Comparison of ENCODE assay signal across 8 mouse cellular contexts in the genomic region with DNA sequence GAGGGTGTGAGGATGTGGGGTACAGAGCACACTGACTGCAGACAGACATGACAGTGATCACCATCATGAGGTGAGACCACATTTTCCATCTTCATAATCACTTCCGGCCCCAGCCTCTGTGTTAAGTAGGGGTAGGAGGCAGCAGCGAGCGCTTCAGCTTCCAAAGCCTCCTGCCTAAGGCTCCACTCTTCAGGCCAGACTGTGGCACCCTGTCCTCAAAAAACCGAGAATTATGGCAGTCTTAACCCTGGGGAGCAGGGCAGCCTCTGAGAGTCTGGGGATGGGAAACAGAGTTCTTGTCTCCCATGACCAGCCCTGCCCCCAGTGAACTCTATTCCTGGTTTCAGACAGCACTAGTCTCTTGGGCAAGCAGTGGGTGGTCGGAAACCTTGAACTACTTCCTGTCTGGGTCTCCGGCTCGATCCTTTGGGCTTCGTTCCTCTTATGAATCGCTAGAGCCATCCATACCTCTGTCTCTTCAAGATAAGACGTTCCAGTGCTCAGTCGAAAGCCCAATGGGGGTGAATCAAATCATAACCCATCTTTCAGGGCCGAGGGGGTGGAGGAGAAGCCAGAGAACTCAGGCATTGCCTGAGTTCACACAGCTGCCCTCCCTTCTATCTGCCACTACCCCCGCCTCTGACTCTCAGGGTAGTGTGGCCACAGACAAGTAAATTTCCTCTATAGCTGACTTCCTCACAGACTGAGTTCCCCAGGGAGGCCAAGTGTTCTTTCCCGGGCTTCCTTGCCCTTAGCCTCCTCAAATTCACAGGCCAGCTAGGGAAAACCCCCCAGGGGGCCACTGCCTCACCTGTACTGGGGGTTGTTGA. TPM values are rescaled to one million over a fixed set of nuclear protein-coding genes. Genes with fewer than 3 reads are reported as not detected.
DNase-seq lines count a peak whose midpoint lies in the region; ATAC-seq and TF ChIP-seq lines count a peak whose summit lies in the region.

No protein-coding gene starts in this region.

- peak overlapping the region; percentile 41 for H3K9ac ChIP-seq in midbrain, embryonic 11.5 days (ENCODE audit: low read length)

- peak overlapping the region; percentile 97 for H3K27ac ChIP-seq in cortical plate, adult 2 months (ENCODE audit: insufficient read depth, low read length)
- H3K27ac ChIP-seq in midbrain, embryonic 11.5 days (ENCODE audit: low read depth, low read length), result peak overlapping the region; percentile 73

- intact Hi-C loops in heart, postnatal 25 days (cut with DNase I), result loop anchor here (5.0 kb wide), 2 partner anchors 107 to 122 kb away; partner anchors contain the start of gene Eif2b3
- intact Hi-C loops in heart, postnatal 10 days (cut with DNase I), result loop anchor here (10.0 kb wide), 1 partner anchor 420 kb away; the partner anchor contains the start of genes Ccdc163 and Mmachc

- WGBS in midbrain, embryonic 11.5 days, result 74% methylated on average over 14 of the region's 14 CpGs

- H3K36me3 ChIP-seq in midbrain, embryonic 11.5 days (ENCODE audit: control insufficient read depth, insufficient read depth, low read length), result no peaks in the 10 kb centered on the region; the same call in 1 of the 2 replicates

- peak; percentile 98 for DNase-seq in heart, adult 11 months
- no peak for DNase-seq in heart, postnatal 25 days (ENCODE audit: low spot score)
- peak; percentile 66 to 74 for DNase-seq in heart, postnatal 10 days
- peak; percentile 43 to 65 for DNase-seq in kidney, postnatal 4 days
- peak; percentile 81 for DNase-seq in midbrain, embryonic 11.5 days (ENCODE audit: low spot score, missing footprints)
- DNase-seq in telencephalon, adult 2 months (ENCODE audit: low read depth, low spot score), result peak; percentile 28
- no peak for DNase-seq in urinary bladder, postnatal 14 days (ENCODE audit: low spot score)

- H3K27me3 ChIP-seq in midbrain, embryonic 11.5 days (ENCODE audit: control insufficient read depth, insufficient read depth, low read length), result no peaks in the 10 kb centered on the region

- no peak overlapping the region for H3K4me3 ChIP-seq in cortical plate, adult 2 months (ENCODE audit: insufficient read depth, low read length)
- H3K4me3 ChIP-seq in midbrain, embryonic 11.5 days (ENCODE audit: low read depth, low read length), result no peak overlapping the region

- no peak for TF ChIP-seq POLR2A in cortical plate, adult 2 months (IDR thresholded peaks at IDR 0.05; ENCODE audit: extremely low read depth, insufficient read depth, low read length)

- peaks cover 7% of the 10 kb centered on the region; the same call in 1 of the 2 replicates for H3K4me1 ChIP-seq in cortical plate, adult 2 months (ENCODE audit: control insufficient read depth, insufficient read depth, low read length)
- H3K4me1 ChIP-seq in midbrain, embryonic 11.5 days (ENCODE audit: control insufficient read depth, insufficient read depth, low read length), result peaks cover 20% of the 10 kb centered on the region

- no peak for TF ChIP-seq CTCF in cortical plate, adult 2 months (IDR thresholded peaks at IDR 0.05; ENCODE audit: extremely low read depth, insufficient read depth, low read length)

- no peaks in the 10 kb centered on the region for H3K9me3 ChIP-seq in midbrain, embryonic 11.5 days (ENCODE audit: control insufficient read depth, low read length)

- H3K4me2 ChIP-seq in midbrain, embryonic 11.5 days, result peak overlapping the region; percentile 6; the same call in 1 of the 2 replicates

- ATAC-seq in midbrain, embryonic 11.5 days (ENCODE audit: low FRiP score), result no peak

RNA-seq across cellular contexts. Expression of gene Btbd19, which starts 0.8 kb away (rescaled TPM):
- total RNA-seq in heart, postnatal 25 days (2021), result 1 to 10 TPM; 2.0 to 3.3 TPM
- polyA plus RNA-seq in cortical plate, adult 2 months (2012; rRNA removed), result 14.6 and 14.9 TPM in 2 replicates
- total RNA-seq in heart, postnatal 10 days (2021), result 1 to 10 TPM; 5.1 to 6.4 TPM
- polyA plus RNA-seq in midbrain, embryonic 11.5 days (2014; fragmentation: Nextera tagmentation; extraction: Ambion mirVana), result 2.7 and 3.8 TPM in 2 replicates

RNA-seq across cellular contexts. Expression of gene Tctex1d4, which starts 1.9 kb away (rescaled TPM):
- not detected for total RNA-seq in heart, postnatal 25 days (2021)
- 0.68 and 1.8 TPM in 2 replicates for polyA plus RNA-seq in cortical plate, adult 2 months (2012; rRNA removed)
- under 1 TPM in 1 of 2 experiments, not detected in 1; 0.31 TPM for total RNA-seq in heart, postnatal 10 days (2021)
- not detected in 2 replicates for polyA plus RNA-seq in midbrain, embryonic 11.5 days (2014; fragmentation: Nextera tagmentation; extraction: Ambion mirVana)

RNA-seq across cellular contexts. Expression of gene Plk3, which starts 9.0 kb away (rescaled TPM):
- total RNA-seq in heart, postnatal 25 days (2021), result 1 to 10 TPM; 1.5 to 2.1 TPM
- 16.0 and 19.5 TPM in 2 replicates for polyA plus RNA-seq in cortical plate, adult 2 months (2012; rRNA removed)
- 1 to 10 TPM; 3.7 to 4.3 TPM for total RNA-seq in heart, postnatal 10 days (2021)
- polyA plus RNA-seq in midbrain, embryonic 11.5 days (2014; fragmentation: Nextera tagmentation; extraction: Ambion mirVana), result 28.0 and 32.8 TPM in 2 replicates

RNA-seq across cellular contexts. Expression of gene Ptch2, which starts 28.9 kb away (rescaled TPM):
- total RNA-seq in heart, postnatal 25 days (2021), result 1 to 10 TPM; 1.1 to 1.5 TPM
- polyA plus RNA-seq in cortical plate, adult 2 months (2012; rRNA removed), result 1.5 and 1.8 TPM in 2 replicates
- total RNA-seq in heart, postnatal 10 days (2021), result 1 to 10 TPM; 3.6 to 4.3 TPM
- polyA plus RNA-seq in midbrain, embryonic 11.5 days (2014; fragmentation: Nextera tagmentation; extraction: Ambion mirVana), result 3.6 and 5.0 TPM in 2 replicates

RNA-seq across cellular contexts. Expression of gene Rps8, which starts 31.3 kb away (rescaled TPM):
- total RNA-seq in heart, postnatal 25 days (2021), result 100 to 1,000 TPM; 571 to 648 TPM
- 499 and 554 TPM in 2 replicates for polyA plus RNA-seq in cortical plate, adult 2 months (2012; rRNA removed)
- 100 to 1,000 TPM; 803 to 807 TPM for total RNA-seq in heart, postnatal 10 days (2021)
- polyA plus RNA-seq in midbrain, embryonic 11.5 days (2014; fragmentation: Nextera tagmentation; extraction: Ambion mirVana), result 780 and 794 TPM in 2 replicates

Comparison
In these comparisons a context has a peak if more than half of its experiments do, and no peak if none do; other contexts are left out.
1. DNase-seq: peak in heart, adult 11 months (single experiment), heart, postnatal 10 days (2 of 2), kidney, postnatal 4 days (2 of 2), midbrain, embryonic 11.5 days (single experiment) and telencephalon, adult 2 months (single experiment); none in heart, postnatal 25 days (single experiment) and urinary bladder, postnatal 14 days (single experiment).